Mouse (Mus musculus) mouse embryonic stem cell (cell line): ENCODE results near the gene Zyg11a.
"Not testable (repeated sequence)": the region's sequence is repeated elsewhere in the genome, so short reads cannot be mapped to it uniquely, and the experiment has no call there.

Experiments
- in situ Hi-C, 2 experiments: fragments of 300-500 bp; cut with MboI; formaldehyde crosslinking; loops; 1 replicate in 1 of 2; 3 replicates in 1 of 2; pipeline ENCODE4 v1.14.3; 2019 to 2020; ENCODE audit warnings: low sequenced_read_pairs in 2 of 2, low pct_unique_long_range_greater_than_20kb in 1 of 2, mixed read lengths in 1 of 2; ENCODE audit not compliant: unreplicated experiment in 1 of 2

Zyg11a gene

GRCm38 (mm10) chr4:108161936-108162335 is 55.9 kb downstream of the Zyg11a start:
- in situ Hi-C loops, result no loop called here

DNA sequence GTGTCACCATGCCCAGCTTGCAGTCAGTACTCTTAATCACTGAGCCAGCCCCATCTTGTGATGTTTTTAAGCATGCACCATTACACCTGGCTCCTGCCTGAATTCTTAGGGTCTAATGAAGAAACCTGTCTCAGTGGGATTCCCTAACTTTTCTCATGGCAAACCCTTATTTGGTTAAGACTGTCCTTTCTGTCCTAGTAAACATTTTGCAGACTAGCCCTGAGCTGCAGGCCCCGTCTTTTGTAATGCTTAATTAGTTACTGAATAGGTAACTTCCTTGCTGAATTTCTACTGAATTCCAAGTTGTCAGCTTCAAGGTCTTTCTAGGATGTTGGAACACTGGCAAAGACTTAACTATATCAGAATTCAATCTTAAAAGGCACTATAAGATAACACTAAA is 62.7 kb downstream of the Zyg11a start:
- in situ Hi-C loops, result not testable (repeated sequence)

DNA sequence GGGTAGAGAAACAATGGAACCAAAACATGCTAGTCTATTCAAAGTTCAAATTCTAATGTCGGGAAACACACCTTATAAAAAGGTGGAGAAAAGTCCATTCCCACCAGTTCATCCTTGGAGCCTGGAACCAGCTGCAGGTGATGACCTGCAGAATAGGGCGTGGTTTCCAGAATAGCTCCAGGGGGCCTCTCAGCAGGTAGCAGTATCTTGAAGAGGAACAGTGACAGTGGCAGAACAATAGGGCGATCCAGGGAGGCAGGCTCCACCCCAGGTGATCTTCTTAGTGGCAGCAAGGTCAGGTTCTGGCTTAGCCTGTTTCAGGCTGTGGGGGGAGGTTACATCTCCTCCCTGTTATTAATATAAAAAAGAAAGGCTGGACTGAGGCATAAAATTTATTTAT is 72.3 kb downstream of the Zyg11a start:
- in situ Hi-C loops, result not testable (repeated sequence)

DNA sequence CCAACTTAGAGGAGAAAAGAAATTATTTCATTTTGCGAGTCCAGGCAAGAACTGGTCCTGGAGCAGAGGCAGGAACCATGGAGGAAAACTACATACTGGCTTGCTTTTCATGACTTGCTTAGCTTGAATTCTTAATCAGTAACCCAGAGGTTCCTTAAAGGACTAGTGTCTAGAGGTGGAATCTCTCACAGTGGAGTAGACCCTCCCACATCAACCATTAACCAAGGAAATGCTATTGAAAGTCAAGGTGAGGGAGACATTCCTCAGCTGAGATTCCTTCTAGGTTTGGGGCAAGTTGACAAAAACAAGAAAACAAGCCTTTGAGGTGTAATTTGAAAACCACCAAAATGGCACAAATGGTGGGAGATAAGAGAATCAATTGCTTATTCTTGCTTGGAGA is 73.0 kb downstream of the Zyg11a start, which contains the start of gene Scp2:
Scp2 (minus strand) TSS at position 119 of the 400 bp plus-strand sequence.
- in situ Hi-C loops, result no loop called here

GRCm38 (mm10) chr4:108143778-108144177 is 74.1 kb downstream of the Zyg11a start:
- in situ Hi-C loops, result no loop called here

DNA sequence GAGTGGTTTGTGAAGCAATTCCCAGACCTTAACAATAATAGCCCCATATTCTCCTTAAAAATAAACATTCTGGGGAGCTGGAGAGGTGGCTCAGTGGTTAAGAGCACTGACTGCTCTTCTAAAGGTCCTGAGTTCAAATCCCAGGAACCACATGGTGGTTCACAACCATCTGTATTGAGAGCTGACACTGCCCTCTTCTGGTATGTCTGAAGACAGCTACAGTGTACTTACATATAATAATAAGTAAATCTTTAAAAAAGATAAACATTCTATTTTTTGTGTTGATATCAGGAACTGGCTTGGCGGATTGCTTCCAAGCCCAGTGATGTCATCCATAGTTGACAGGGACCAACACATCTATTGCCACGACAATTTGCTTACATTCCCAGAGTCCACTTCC is 74.7 kb downstream of the Zyg11a start:
- in situ Hi-C loops, result not testable (repeated sequence)

DNA sequence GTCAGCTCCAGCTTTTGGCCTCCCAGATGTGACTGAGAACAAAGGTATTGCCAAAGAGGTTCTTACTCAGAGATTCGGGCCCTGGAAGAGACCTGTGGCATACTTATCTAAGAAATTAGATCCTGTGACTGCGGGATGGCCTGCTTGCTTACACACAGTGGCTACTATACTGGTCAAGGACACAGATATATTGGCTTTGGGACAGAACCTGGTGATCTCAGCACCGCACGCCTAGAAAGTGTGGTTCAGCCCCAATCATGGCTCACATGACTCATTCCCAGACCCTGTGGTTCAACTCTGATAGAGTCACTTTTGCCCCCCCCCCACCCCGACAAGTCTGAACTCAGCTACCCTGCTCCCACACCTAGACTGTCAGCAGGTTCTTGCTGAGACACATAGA is 80.9 kb downstream of the Zyg11a start:
- in situ Hi-C loops, result no loop called here
